Mouse (Mus musculus): Measurements from ENCODE around the gene Rxrb.

DNA sequence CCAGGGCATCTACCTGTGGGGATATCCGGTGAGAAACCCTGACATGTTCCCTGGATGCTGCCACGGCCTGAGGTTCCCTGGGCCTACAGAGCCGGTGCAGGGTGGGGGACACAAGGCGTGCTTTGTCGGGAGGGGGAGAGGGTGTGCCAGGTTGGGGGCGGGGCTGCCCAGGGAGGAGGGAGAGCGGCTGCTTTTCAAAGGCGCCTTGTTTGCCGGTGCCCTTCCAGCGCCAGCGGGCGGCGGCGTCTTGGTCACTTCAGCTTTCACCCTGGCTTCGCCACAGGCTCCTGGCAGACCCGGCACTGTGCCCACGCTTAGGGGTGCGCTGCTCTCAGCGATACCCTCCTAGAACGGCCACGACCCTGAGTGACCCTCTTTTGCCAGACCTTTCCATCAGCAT is 6.8 kb downstream of the Rxrb start:
- TF ChIP-seq CTCF (IDR thresholded peaks at IDR 0.05) (no peak), EP300 (IDR thresholded peaks at IDR 0.05) (no peak)

All from lung, postnatal 0 days (tissue).